Mouse (Mus musculus): ENCODE results near the gene Synrg. TPM values are rescaled to one million over a fixed set of nuclear protein-coding genes. Genes with fewer than 3 reads are reported as not detected.

The Synrg gene
- polyA plus RNA-seq, 1 experiment from 2014 or later: 5.3 TPM

DNA sequence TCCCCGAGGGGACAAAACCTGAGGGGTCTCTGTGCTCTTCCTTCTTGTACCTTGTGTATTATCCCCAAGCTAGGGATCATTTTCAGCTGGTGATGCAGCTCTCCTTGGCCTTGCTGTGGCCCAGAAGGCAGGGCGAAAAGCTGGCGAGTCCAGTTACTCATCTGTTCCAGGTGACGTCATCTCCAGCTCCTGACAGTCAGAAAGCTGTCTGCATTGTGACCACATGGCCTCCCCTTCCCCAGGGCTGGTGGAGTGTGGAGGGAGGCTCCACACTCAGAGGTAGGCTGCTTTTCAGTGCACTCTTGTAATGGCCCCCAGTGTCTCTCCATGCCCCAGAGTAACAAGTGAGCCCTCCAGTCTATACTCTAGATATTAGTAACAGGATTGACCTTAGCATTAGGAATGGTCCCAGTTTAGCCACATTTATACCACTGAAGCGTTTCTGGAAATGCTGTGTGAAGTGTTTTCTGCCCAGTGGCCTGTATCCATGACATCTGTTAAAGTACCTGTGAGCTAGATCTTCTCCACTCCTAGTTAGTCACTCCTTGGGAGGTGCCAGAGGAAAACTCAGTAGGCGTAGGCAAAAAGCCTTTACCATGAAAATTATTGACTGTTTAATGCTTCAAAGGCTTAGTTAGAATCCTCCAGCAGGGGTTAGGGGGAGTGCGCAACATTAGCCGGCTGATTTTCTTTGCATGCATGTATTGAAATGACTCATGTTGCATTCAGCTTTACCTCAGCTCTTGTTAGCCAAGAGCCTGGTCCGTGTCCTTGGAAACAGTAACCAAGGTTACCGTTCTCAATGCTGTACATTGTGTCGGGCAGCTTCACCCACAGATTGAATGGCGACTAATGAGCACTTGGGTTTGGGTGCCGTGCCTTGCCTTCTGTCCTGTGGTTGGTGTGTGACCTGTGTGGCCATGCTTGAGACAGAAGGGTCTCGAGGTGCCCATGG lies 78.9 kb downstream of the Synrg start:
- no peak overlapping the region for H3K4me2 ChIP-seq (ENCODE audit: low read depth, low read length)
- no peak overlapping the region for H3K4me3 ChIP-seq (ENCODE audit: low read depth, low read length)
- H3K36me3 ChIP-seq (ENCODE audit: control insufficient read depth, insufficient read depth): peaks cover 3% of the 10 kb centered on the region; the same call in 1 of the 2 replicates
- H3K4me1 ChIP-seq (ENCODE audit: control insufficient read depth, low read depth, low read length): no peaks in the 10 kb centered on the region
- WGBS (ENCODE audit: insufficient replicate concordance): 76% methylated on average over 14 of the region's 14 CpGs
- H3K27me3 ChIP-seq (ENCODE audit: control insufficient read depth, insufficient read depth, low read depth, low read length): no peaks in the 10 kb centered on the region
- no peak overlapping the region for H3K27ac ChIP-seq (ENCODE audit: low read length)
- no peaks in the 10 kb centered on the region for H3K9me3 ChIP-seq (replicated peaks; ENCODE audit: control insufficient read depth, low read length)
- H3K9ac ChIP-seq (ENCODE audit: low read depth, low read length): no peak overlapping the region
- no peak for ATAC-seq (ENCODE audit: low read depth)

DNA sequence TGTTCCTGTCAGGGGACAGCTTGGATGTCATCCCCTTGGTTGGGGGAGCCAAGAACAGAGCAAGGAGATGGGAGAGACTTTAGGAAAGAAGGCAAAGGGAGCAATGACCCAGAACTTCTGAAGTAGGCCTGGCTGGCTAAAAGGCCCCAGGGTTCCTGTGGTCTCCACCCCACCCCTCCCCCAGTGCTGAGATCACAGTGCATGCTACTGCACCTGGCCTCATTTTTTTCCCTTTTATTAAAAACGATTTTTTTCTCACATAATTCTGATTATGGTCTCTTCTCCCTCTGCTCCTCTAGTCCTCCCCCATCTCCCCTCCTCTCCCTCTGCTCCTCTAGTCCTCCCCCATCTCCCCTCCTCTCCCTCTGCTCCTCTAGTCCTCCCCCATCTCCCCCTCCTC lies 80.8 kb downstream of the Synrg start:
- no peak overlapping the region for H3K4me3 ChIP-seq (ENCODE audit: low read depth, low read length)
- peaks cover 3% of the 10 kb centered on the region; the same call in 1 of the 2 replicates for H3K36me3 ChIP-seq (ENCODE audit: control insufficient read depth, insufficient read depth)
- H3K9ac ChIP-seq (ENCODE audit: low read depth, low read length): no peak overlapping the region
- WGBS (ENCODE audit: insufficient replicate concordance): 28% methylated on average over 1 of the region's 1 CpGs
- ATAC-seq (ENCODE audit: low read depth): no peak
- H3K27me3 ChIP-seq (ENCODE audit: control insufficient read depth, insufficient read depth, low read depth, low read length): no peaks in the 10 kb centered on the region
- no peak overlapping the region for H3K27ac ChIP-seq (ENCODE audit: low read length)
- no peaks in the 10 kb centered on the region for H3K9me3 ChIP-seq (replicated peaks; ENCODE audit: control insufficient read depth, low read length)
- H3K4me2 ChIP-seq (ENCODE audit: low read depth, low read length): no peak overlapping the region
- no peaks in the 10 kb centered on the region for H3K4me1 ChIP-seq (ENCODE audit: control insufficient read depth, low read depth, low read length)

DNA sequence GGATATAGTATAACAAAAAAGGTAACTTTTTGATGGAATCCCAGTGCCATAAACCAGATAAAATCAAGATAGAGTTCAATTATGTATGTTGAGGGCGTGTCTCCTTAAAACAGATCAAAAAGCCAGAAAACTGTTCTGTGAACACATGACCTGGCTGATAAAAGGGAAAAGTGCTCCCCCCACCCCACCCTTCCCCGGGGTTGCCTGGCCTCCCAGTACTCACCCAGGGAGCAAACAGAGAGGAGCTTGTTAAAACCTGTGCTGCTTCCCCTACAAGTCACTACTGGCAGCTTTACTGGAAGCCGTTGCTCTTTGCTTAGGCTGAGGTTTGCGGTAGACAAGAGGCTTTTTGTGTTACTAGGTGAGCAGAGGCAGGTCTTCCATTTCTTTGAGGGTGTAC lies 83.0 kb downstream of the Synrg start:
- H3K4me1 ChIP-seq (ENCODE audit: control insufficient read depth, low read depth, low read length): no peaks in the 10 kb centered on the region
- H3K9ac ChIP-seq (ENCODE audit: low read depth, low read length): no peak overlapping the region
- H3K27ac ChIP-seq (ENCODE audit: low read length): no peak overlapping the region
- ATAC-seq (ENCODE audit: low read depth): no peak
- H3K36me3 ChIP-seq (ENCODE audit: control insufficient read depth, insufficient read depth): no peaks in the 10 kb centered on the region
- no peaks in the 10 kb centered on the region for H3K9me3 ChIP-seq (replicated peaks; ENCODE audit: control insufficient read depth, low read length)
- H3K4me2 ChIP-seq (ENCODE audit: low read depth, low read length): no peak overlapping the region
- no peak overlapping the region for H3K4me3 ChIP-seq (ENCODE audit: low read depth, low read length)
- WGBS (ENCODE audit: insufficient replicate concordance): 46% methylated on average over 4 of the region's 4 CpGs
- H3K27me3 ChIP-seq (ENCODE audit: control insufficient read depth, insufficient read depth, low read depth, low read length): no peaks in the 10 kb centered on the region

DNA sequence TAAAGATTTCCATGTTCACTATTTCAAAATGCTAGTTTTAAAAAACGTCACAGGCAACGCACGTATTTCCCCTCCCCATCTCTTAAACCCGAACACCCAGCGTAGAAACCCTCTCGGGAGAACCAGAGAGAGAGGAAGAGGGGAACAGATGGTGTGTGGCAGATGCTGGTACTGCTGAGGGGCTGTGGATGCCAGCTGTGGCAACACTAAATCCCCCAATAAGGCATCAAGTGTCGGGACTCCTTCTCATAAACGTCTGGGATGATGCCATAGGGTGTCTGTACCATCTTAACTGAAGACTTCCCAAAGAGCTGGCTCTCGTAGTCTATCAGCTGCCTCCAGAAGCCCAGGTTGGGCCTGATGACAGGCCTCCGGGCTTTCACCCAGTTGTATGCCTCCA lies 84.2 kb downstream of the Synrg start:
- no peaks in the 10 kb centered on the region for H3K9me3 ChIP-seq (replicated peaks; ENCODE audit: control insufficient read depth, low read length)
- no peak overlapping the region for H3K4me2 ChIP-seq (ENCODE audit: low read depth, low read length)
- H3K4me3 ChIP-seq (ENCODE audit: low read depth, low read length): no peak overlapping the region
- H3K27ac ChIP-seq (ENCODE audit: low read length): no peak overlapping the region
- ATAC-seq (ENCODE audit: low read depth): no peak
- no peaks in the 10 kb centered on the region for H3K27me3 ChIP-seq (ENCODE audit: control insufficient read depth, insufficient read depth, low read depth, low read length)
- WGBS (ENCODE audit: insufficient replicate concordance): 56% methylated on average over 10 of the region's 10 CpGs
- no peak overlapping the region for H3K9ac ChIP-seq (ENCODE audit: low read depth, low read length)
- no peaks in the 10 kb centered on the region for H3K4me1 ChIP-seq (ENCODE audit: control insufficient read depth, low read depth, low read length)
- H3K36me3 ChIP-seq (ENCODE audit: control insufficient read depth, insufficient read depth): no peaks in the 10 kb centered on the region

DNA sequence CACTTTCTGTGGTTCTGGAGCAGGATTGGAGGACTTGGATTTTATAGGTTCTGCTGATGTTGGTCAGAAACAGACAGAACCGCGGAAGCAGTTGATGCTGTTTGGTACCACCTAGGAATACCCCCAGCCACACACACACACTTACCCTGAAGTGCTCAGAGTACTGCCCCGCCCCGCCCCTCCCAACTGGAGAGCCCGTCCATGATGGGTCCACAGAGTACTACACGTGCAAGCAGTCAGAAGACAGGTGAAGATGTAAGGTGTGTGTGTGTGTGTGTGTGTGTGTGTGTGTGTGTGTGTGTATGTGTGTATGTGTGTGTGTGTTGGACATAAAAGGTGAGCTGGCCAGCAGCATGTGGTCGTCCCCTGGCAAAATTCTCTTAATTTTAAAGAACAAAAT lies 88.8 kb downstream of the Synrg start:
- no peak for ATAC-seq (ENCODE audit: low read depth)
- no peaks in the 10 kb centered on the region for H3K9me3 ChIP-seq (replicated peaks; ENCODE audit: control insufficient read depth, low read length)
- H3K36me3 ChIP-seq (ENCODE audit: control insufficient read depth, insufficient read depth): no peaks in the 10 kb centered on the region
- no peak overlapping the region for H3K4me3 ChIP-seq (ENCODE audit: low read depth, low read length)
- H3K4me1 ChIP-seq (ENCODE audit: control insufficient read depth, low read depth, low read length): no peaks in the 10 kb centered on the region
- H3K4me2 ChIP-seq (ENCODE audit: low read depth, low read length): no peak overlapping the region
- 63% methylated on average over 7 of the region's 7 CpGs for WGBS (ENCODE audit: insufficient replicate concordance)
- no peak overlapping the region for H3K9ac ChIP-seq (ENCODE audit: low read depth, low read length)
- no peak overlapping the region for H3K27ac ChIP-seq (ENCODE audit: low read length)
- H3K27me3 ChIP-seq (ENCODE audit: control insufficient read depth, insufficient read depth, low read depth, low read length): no peaks in the 10 kb centered on the region

DNA sequence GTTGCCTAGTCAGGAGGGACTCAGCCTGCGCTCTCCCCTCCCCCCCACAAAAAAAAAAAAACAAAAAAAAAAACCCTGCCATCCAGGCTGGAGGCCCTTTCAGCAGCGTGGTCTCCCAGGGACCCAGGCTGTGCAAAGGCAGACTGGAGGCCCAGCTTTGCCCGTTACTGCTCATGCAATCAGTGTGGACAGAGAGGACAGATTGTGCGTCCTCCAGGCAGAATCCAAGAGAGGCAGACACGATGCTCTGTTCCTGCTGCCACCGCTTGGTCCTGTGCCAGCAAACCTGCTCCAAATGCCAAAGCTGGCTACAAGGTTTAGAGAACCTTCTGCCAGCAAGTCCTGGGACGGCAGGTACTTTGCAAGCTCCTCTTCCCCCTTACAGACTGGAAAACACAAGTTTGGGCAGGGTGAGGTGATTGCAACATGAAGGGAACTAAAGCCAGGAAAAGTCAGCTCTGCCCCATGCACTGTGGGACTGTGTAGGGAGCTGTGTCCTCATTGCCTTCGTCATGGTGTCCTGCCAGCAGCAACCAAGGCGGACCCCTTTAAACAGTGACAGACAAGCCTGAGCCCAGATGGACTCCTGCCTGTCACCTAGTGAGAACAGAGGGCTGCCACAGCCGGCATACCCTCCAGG lies 89.4 kb downstream of the Synrg start:
- no peaks in the 10 kb centered on the region for H3K36me3 ChIP-seq (ENCODE audit: control insufficient read depth, insufficient read depth)
- no peaks in the 10 kb centered on the region for H3K9me3 ChIP-seq (replicated peaks; ENCODE audit: control insufficient read depth, low read length)
- H3K4me2 ChIP-seq (ENCODE audit: low read depth, low read length): no peak overlapping the region
- H3K27ac ChIP-seq (ENCODE audit: low read length): no peak overlapping the region
- ATAC-seq (ENCODE audit: low read depth): no peak
- H3K4me1 ChIP-seq (ENCODE audit: control insufficient read depth, low read depth, low read length): no peaks in the 10 kb centered on the region
- no peak overlapping the region for H3K9ac ChIP-seq (ENCODE audit: low read depth, low read length)
- H3K4me3 ChIP-seq (ENCODE audit: low read depth, low read length): no peak overlapping the region
- no peaks in the 10 kb centered on the region for H3K27me3 ChIP-seq (ENCODE audit: control insufficient read depth, insufficient read depth, low read depth, low read length)
- 68% methylated on average over 10 of the region's 10 CpGs for WGBS (ENCODE audit: insufficient replicate concordance)

DNA sequence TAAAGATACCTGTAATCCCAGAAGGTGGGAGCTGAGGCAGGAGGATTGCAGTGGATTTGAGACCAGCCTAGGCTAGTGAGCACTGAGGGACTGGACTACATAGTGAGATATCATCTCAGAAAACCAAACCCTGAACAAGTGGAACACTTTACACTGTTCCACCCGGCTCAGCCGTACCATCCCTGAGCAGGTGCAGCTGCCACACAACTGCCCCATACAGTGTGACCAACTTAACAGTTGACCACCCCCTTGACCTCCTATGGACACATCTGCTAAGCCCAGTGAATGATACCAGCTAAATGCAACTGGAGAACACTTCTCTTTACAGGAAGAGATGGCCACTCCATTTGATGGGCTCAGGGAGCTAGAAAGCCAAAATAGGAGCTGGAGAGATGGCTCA lies 93.2 kb downstream of the Synrg start:
- 71% methylated on average over 2 of the region's 2 CpGs for WGBS (ENCODE audit: insufficient replicate concordance)
- Histone ChIP-seq H3K4me1 (ENCODE audit: control insufficient read depth, low read depth, low read length) (no peaks in the 10 kb centered on the region), H3K36me3 (ENCODE audit: control insufficient read depth, insufficient read depth) (no peaks in the 10 kb centered on the region), H3K27me3 (ENCODE audit: control insufficient read depth, insufficient read depth, low read depth, low read length) (no peaks in the 10 kb centered on the region), H3K4me2 (ENCODE audit: low read depth, low read length) (no peak overlapping the region), H3K4me3 (ENCODE audit: low read depth, low read length) (no peak overlapping the region), H3K9ac (ENCODE audit: low read depth, low read length) (no peak overlapping the region), H3K27ac (ENCODE audit: low read length) (no peak overlapping the region), H3K9me3 (replicated peaks; ENCODE audit: control insufficient read depth, low read length) (no peaks in the 10 kb centered on the region)
- ATAC-seq (ENCODE audit: low read depth): no peak

DNA sequence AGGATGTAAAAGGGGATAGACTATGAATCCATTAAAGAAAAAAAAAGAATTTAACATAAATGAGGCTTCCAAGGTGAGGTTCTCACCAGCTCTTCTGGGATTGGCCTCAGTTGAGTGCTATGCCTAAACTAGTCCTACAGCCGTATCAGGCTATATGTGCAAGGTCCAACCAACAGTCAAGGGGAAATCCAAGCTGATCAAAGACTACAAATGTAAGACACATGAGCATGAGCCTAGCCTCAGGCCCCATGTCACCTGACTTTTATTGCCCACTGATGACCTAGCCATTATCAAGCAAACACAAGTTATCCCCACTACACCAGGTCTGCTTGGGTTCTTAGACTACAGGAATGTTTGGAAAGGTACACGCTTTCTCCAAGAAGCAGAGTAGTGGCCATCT lies 95.6 kb downstream of the Synrg start:
- no peak overlapping the region for H3K4me2 ChIP-seq (ENCODE audit: low read depth, low read length)
- no peaks in the 10 kb centered on the region for H3K27me3 ChIP-seq (ENCODE audit: control insufficient read depth, insufficient read depth, low read depth, low read length)
- H3K9ac ChIP-seq (ENCODE audit: low read depth, low read length): no peak overlapping the region
- no peaks in the 10 kb centered on the region for H3K36me3 ChIP-seq (ENCODE audit: control insufficient read depth, insufficient read depth)
- H3K9me3 ChIP-seq (replicated peaks; ENCODE audit: control insufficient read depth, low read length): no peaks in the 10 kb centered on the region
- no peak overlapping the region for H3K27ac ChIP-seq (ENCODE audit: low read length)
- WGBS (ENCODE audit: insufficient replicate concordance): 62% methylated on average over 2 of the region's 2 CpGs
- H3K4me3 ChIP-seq (ENCODE audit: low read depth, low read length): no peak overlapping the region
- ATAC-seq (ENCODE audit: low read depth): no peak
- H3K4me1 ChIP-seq (ENCODE audit: control insufficient read depth, low read depth, low read length): no peaks in the 10 kb centered on the region

DNA sequence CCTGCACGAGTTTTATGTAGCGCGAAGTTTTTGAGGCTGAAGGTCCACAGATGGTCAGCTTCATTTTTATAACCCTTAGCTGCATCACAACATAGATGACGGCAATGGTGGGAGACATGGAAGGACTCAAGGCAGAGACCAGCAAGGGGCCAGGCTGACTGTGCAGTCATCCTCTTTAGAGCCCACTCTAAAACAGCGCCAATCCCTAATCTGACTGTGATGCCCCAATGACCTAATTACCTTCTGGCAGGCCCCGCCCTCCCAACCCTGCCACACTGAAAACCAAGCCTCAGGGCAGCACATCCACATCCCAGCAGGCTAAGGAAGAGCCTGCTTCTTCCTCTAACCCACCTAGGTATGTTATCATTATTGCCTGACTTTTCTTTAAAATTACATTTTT lies 96.4 kb downstream of the Synrg start:
- Histone ChIP-seq H3K9ac (ENCODE audit: low read depth, low read length) (no peak overlapping the region), H3K27me3 (ENCODE audit: control insufficient read depth, insufficient read depth, low read depth, low read length) (peaks cover under 1% of the 10 kb centered on the region), H3K27ac (ENCODE audit: low read length) (no peak overlapping the region), H3K9me3 (replicated peaks; ENCODE audit: control insufficient read depth, low read length) (no peaks in the 10 kb centered on the region), H3K4me2 (ENCODE audit: low read depth, low read length) (no peak overlapping the region), H3K4me3 (ENCODE audit: low read depth, low read length) (no peak overlapping the region), H3K4me1 (ENCODE audit: control insufficient read depth, low read depth, low read length) (no peaks in the 10 kb centered on the region), H3K36me3 (ENCODE audit: control insufficient read depth, insufficient read depth) (no peaks in the 10 kb centered on the region)
- ATAC-seq (ENCODE audit: low read depth): no peak
- WGBS (ENCODE audit: insufficient replicate concordance): 66% methylated on average over 6 of the region's 6 CpGs
